Mouse (Mus musculus): Measurements from ENCODE around the gene Ddx18.

Gene Ddx18
- long read RNA-seq, experiment 1, partial matches to known transcripts = 48 of 53 reads
- long read RNA-seq, experiment 1, other reads (novel, unspliced or antisense) = 3 of 53 reads
- long read RNA-seq, experiment 2, transcript Ddx18-201 (13 exons, 2,258 nt) = major isoform, 7 of 67 reads
- long read RNA-seq, experiment 2, partial matches to known transcripts = 59 of 67 reads
- long read RNA-seq, experiment 2, other reads (novel, unspliced or antisense) = 1 of 67 reads

DNA sequence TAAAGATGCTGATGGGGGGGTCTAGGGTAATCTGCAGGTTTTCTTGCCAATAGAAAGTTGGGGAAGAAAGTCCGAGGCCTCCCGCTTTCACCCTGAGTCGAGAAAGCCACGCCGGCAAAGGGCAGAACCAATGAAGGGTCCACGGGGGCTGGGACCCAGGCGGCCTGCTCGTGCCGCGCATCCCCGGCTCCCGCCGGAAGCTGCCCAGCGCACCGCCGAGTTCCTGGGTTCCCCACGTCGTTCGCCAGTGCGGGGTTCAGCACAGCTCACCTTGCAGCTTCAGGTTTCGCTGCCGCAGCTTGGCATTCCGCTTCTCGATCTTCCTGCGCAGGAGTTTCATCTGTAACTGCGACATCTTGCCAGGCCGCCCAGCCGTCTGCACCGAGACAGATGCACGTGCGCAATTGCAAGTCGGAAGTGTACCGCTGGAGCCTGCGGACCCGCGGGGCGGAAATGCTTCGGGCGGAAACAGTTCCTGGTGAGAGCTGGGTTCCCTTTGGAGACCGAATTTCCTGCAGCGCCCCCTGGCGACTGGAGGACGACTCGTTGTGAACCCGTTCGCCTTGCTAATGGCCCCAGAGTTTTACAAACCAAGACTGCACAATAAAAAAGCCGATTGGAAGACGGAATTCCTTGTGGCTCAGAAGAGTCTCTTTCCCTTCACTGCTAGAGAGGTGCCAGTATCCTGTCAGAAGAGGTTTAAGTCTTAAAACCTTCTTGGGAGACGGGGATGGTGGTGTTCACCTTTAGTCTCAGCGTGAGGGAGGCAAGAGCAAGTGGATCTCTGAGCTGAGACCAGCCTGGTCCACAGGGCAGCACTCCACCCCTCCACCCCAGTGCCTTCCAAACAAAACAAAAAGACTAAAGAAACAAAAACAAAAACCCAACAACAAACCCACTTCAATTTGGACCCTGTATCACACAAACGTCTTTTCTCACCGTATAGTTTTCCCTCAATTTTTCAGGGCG, at the start of gene Ddx18:
Gene Ddx18 (minus strand): TSS at position 469 of the 969 bp plus-strand sequence.
- intact Hi-C loops (cut with DNase I) = no loop called here

DNA sequence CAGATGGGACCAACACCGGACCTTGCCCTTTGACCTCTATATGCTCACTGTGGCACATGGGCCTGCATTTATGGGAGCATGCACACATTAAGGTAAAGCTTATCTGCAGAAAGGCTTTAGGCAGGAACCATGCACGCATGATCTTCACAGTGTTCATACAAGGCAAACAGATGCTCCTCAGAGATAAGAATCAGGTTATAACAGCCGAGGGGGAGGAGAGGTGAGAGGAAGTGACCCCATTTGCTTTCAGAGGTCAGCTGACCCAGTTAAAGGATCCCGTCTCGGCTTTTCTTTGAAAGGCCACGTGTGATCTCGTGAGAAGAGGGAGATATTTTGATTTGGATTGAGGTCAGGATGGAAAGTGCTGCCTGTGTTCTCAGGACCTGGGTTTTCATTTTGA, 40.2 kb upstream of the Ddx18 start:
- intact Hi-C loops (cut with DNase I) = no loop called here

DNA sequence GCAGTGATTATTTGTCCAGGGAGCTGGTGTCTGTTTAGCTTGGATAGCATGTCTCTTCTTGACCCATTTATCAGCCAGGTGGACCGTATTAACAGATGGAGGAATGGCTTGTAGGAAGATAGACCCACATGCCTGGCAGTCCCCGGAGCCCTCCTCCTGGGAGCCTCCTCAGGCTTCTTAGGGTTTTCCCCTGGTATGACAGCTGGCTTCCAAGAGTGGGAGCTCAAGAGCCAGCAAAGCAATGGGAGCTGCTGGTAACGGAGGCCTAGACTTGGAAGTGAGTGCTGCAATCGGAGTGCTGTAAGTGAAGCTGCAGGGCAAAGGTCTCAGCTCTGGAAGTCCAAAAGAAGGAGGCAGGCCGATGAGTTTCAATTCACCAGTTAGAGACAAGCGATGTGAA, 37.3 kb upstream of the Ddx18 start:
- intact Hi-C loops (cut with DNase I) = no loop called here

GRCm38 (mm10) chr1:121601893-121602292, 34.1 kb upstream of the Ddx18 start:
- intact Hi-C loops (cut with DNase I) = no loop called here

GRCm38 (mm10) chr1:121601084-121601483, 33.3 kb upstream of the Ddx18 start:
- intact Hi-C loops (cut with DNase I) = no loop called here

DNA sequence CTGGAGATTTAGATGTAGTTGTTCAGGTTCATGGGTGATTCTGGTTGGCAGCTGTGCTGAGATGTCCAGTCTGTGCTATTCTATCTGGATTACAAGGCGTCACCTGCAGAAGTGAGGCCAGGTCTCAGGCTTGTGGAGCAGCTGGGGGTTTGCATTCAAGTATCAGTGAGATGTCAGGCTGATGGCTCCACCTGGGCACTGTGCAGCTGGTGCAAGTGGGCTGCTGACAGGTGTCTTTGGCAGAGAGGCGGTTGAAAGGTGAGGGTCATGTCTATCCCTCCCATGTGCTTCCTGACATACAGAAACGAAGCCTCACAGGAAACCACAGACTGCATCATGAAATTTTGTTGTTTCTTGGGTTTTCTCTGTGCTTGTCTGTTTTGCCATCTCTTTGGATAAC, 30.6 kb upstream of the Ddx18 start:
- intact Hi-C loops (cut with DNase I) = loop anchor here (10.0 kb wide), 1 partner anchor 756 kb away; no protein-coding TSS in a partner anchor

- intact Hi-C loops (cut with DNase I) = loop anchor here (10.0 kb wide), 1 partner anchor 758 kb away; no protein-coding TSS in a partner anchor
These were observed 29.3 kb upstream of the Ddx18 start for GRCm38 (mm10) chr1:121596951-121597625.

- intact Hi-C loops (cut with DNase I) = no loop called here
These were observed 17.0 kb upstream of the Ddx18 start for GRCm38 (mm10) chr1:121584838-121585237.

DNA sequence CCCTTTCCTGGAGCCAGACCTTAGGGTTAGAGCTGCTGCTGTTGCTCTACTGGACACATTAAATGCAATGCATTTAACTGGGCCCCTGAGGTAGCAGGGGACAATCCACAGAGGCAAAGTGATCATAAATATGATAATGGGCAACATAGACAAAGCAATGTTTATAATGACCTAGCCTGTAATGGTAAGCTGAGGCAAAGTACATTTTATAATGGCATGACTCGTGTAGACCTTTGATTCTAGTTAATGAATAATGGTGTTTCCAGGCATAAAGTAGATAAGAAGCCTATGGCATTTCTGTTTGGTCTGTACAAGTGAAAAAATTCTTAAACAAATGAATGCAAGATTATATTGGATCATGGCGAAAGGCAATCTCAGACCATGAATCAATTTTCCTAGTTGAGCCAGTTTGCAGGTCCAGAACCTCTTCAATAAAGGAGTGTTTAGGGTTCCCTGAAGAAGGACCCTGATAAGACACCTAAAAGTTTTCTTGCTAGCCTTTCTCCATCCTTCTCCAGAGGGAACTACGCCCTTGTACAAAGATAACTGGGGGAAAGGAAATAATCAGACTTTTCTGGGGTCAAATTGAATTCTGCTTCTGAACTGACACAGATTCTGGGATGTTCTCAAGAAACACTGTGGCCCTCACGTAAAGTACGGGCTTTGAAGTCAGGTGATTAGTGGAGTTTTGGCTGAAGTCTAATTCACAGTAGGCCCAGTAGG, 13.5 kb upstream of the Ddx18 start:
- intact Hi-C loops (cut with DNase I) = no loop called here

DNA sequence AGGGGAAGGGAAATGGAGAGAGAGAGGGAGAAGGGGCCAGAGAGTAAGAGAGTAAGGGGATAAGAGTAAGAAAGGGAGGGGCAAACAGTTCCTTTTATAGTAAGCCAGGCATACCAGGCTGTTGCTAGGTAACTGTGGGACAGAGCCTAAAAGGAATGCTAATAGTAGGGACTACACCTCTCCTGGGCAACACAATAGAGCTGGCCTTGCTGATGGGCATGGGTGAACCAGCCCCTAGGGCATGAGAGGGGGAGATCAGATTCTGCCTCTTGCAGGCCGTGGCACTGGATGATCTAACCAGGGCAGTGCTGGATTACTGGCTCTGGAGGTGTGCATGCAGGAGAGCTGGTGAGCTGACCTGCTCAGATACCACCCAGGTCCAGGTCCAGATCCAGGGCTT, 9.7 kb upstream of the Ddx18 start:
- intact Hi-C loops (cut with DNase I) = no loop called here

DNA sequence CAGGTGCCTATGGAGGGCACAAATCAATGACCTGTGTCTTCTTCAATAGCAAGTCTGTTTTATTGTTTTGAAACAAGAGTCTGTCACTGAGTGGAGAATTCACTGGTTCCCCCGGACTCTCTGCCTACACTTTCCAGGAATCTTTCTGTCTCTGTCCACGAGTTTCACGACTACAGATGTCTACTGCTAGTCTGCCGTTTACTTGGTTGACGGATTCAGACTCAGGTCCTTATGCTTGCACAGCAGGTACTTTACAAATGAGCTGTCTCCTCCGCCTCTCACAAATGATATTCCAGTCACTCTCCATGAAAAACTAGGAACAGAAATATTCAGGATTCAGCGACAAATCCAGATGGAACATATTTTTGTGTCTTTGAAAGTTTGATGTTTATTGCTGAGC, 2.7 kb upstream of the Ddx18 start:
- intact Hi-C loops (cut with DNase I) = no loop called here

GRCm38 (mm10) chr1:121557861-121558260, 9.9 kb downstream of the Ddx18 start:
- intact Hi-C loops (cut with DNase I) = no loop called here

- intact Hi-C loops (cut with DNase I) = no loop called here
These were observed 16.3 kb downstream of the Ddx18 start for GRCm38 (mm10) chr1:121551457-121551835.

DNA sequence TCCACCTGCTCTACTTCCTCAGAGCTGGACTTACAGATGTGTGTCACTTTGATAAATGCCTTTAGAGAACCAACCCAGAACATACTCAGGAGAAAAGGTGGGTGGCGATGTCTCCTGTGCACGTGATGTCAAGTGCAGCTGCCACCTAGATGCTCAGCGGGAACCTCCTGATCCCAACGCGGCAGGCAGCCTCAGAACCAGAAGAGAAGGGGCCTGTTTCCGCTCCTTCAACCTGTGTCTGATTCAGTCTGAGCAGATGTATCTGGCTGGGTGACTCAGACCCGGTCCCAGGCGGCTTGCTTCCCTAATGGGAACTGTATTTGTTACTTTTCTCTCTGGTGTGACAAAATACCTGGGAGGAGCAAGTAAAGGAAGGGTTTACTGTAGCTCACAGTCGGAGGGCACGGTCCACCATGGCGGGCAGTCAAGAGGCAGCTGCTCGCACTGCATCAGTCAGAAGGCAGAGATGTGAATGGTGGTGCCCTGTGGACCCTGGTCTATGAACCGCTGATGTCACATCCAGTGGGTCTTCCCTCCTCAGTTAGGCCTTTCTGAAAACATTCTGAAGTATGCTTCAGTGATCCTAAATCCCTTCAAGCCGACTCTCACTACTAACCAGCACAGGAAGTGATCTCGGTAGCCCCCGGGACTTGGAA, 16.9 kb downstream of the Ddx18 start:
- intact Hi-C loops (cut with DNase I) = no loop called here

DNA sequence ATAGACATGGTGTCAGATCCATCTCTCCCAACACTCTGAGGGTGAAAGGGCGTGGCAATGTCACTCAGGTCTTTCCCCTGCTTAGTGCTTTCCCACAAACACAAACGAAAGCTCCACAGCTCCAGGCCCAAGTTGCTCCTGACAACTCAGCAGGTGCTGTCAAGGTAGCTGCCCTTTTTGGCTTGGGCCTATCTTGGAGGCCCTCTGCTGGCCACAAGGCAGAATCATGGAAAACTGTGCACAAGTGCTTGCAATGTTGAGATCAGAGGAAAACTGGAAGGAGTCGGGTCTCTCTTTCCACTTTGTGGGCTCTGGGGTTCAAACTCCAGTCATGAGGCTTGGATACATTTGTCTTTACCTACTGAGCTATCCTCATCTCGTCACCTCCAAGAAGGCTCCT, 18.3 kb downstream of the Ddx18 start:
- intact Hi-C loops (cut with DNase I) = loop anchor here (5.0 kb wide), 1 partner anchor 107 kb away; no protein-coding TSS in a partner anchor

DNA sequence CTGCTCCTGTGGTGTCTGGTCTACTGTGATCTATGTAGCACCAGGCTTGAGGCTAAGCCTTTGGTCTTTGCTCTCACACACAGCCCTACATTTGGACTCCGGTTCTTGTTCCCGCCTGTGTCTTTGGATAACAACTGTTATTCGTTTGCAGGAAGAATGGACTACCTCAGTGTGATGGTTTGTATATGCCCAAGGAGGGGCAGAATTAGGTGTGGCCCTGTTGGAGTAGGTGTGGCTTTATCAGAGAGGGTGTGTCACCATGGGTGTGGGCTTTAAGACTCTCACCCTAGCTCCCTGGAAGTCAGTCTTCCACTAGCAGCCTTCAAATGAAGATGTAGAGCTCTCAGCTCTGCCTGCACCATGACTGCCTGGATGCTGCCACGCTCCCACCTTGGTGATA, 19.1 kb downstream of the Ddx18 start:
- intact Hi-C loops (cut with DNase I) = loop anchor here (5.0 kb wide), 1 partner anchor 106 kb away; no protein-coding TSS in a partner anchor

DNA sequence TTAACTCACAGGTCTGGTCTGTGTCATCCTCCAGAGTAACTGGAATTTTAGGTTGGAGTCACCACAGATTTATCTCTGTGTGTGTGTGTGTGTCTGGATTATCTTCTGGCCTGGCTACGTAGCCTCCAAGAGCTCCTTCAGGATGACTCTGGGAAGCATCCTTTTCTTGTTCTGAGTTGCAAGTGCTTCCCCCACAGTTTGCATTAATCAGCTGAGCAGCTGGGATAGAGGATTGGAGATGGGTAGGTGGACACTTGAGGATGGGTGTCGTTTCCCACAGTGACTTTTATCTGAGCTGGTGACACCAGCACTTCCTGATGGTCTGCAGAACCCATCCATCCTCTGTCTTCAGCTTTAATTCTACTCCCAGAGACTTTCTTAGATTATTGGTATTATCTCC, 20.9 kb downstream of the Ddx18 start:
- intact Hi-C loops (cut with DNase I) = loop anchor here (5.0 kb wide), 1 partner anchor 105 kb away; no protein-coding TSS in a partner anchor

GRCm38 (mm10) chr1:121540361-121540760, 27.4 kb downstream of the Ddx18 start:
- intact Hi-C loops (cut with DNase I) = no loop called here

GRCm38 (mm10) chr1:121531439-121531838, 36.4 kb downstream of the Ddx18 start:
- intact Hi-C loops (cut with DNase I) = no loop called here

DNA sequence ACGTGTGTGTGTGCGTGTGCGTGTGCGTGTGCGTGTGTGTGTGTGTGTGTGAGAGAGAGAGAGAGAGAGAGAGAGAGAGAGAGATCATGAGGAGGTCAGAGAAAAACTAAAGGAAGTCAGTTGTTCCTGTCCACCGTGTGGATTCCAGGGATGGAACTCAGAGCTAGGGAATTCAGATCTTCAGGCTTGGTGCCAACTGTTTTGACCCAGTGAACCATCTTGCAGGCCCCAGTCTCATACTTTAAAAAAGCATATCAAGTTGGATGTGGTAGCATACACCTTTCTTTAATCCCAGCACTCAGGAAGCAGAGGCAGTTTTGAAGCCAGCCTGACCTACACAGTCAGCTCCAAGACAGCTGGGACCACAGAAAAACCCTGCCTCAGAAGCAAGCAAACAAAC, 38.5 kb downstream of the Ddx18 start:
- intact Hi-C loops (cut with DNase I) = no loop called here

- intact Hi-C loops (cut with DNase I) = no loop called here
These were observed 39.4 kb downstream of the Ddx18 start, which contains the start of gene Htr5b for GRCm38 (mm10) chr1:121528399-121528720. Gene Htr5b (minus strand): TSS chr1:121528465.
